Mouse (Mus musculus): ENCODE measurements at regions not wholly inside any gene's neighbourhood (a gene's known extent, or its start where the extent isn't known, plus 50 kb on each side); places are given as distances from the start of the nearest gene placed in this dataset.

DNA sequence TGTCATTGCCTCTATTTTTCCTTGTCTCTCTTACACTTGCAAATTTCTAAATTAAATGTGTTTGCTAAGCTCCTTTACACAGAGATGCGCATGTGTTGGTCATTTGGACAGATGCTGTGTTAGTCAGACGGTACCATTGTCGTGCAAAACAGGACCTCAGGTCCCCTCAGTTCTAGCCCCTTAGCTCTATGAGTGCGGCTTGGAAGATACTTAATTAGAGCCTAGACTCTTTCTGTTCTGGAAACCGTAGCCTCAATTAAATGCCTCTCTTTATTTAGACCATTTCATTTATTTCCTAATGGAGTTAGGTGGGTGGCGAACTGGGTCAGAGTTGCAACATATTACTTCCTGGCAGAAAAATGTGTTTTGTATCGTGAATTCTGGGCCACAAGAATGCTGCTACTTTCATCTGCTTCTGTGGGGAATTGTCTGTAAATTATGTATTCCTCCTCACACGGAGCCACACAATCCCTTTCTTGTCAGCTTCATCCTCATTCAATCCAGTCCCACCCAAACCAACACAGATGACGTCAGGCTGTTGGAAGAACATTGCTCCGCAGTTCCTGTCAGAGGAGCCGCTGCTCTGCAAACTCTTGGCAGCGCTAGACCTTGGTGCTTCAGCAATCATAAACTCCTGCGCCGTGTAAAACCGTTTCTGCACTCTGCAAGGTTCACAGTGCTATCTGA lies 345.4 kb upstream of the Nova1 start:
- DNase-seq (ENCODE audit: low read depth, low spot score), result peak; percentile 27

DNA sequence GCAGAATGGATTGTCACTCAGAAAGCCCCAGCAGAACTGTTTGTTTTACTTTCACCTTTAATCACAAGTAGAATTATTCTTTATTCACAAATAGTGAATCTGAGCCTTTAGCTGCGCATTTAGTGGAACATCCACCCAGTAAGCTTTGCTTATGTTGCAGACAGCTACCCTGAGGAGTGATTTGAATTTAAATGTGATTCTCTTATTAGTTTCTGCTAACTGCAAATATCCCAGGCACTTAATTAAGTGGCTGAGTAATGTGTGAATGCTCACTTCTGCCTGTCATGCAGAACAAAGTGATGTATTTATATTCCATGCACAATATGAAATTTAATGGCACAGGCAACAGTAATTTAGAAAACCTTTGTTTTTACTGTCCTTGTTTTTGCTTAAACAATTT lies 344.4 kb upstream of the Nova1 start:
- DNase-seq (ENCODE audit: low read depth, low spot score), result no peak

DNA sequence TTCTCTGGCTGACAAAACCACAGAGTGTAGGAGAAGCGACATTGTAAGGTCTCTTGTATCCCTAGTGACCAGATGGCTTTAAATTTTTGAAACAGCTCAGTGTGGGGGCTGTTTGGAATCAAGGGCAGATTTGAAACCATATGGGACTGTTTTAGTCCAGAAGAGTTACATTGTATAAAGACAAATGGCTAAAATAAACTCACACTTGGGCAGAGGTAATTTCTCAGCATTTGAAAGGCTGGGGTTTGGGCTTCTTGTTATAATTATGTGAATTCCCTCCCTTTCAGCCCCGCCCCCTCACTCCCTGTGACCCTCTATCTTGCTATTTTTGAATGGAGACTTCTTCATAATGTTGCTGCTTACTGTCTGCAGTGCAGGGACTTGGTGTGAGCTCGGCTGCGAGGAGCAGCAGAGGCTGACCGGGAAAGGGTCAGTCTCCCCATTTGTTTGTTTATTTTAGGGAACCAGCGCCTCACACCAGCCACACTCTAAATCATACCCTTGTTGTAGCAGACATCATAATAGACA lies 344.0 kb upstream of the Nova1 start:
- no peak for DNase-seq (ENCODE audit: low read depth, low spot score)

DNA sequence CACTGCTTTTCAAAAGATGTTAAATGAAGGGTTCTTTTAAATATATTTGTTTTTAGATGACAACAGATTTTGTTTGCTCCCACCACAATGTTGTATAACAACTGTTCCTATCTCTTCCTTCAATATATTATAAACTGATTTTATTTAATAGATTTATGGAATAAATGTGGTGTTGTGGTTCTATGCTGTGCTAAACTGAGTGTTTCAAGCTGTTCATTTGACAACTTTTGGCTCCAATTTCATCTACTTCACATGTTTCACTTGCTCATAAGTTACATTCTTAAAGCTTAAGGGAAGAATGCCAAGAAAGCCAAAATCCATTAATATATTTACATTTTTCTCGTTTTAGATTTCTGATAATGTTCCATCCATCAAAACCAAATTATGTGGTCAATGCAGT lies 341.9 kb upstream of the Nova1 start:
- DNase-seq (ENCODE audit: low read depth, low spot score), result no peak

DNA sequence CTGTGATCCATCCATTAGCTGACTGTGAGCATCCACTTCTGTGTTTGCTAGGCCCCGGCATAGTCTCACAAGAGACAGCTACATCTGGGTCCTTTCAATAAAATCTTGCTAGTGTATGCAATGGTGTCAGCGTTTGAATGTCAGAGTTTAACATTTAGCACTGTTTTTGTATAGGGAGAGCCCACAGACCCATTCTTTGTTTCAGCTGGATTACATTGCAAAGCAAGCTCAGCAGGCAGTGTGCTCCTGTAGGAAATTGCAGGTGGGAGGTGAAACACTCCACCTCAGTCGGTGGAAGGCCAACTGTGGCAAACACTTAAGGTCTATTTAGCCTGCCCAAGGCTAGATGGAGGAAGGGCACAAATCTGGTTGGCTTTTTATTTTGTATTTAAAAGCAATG lies 337.2 kb upstream of the Nova1 start:
- peak; percentile 54 for DNase-seq (ENCODE audit: low read depth, low spot score)

DNA sequence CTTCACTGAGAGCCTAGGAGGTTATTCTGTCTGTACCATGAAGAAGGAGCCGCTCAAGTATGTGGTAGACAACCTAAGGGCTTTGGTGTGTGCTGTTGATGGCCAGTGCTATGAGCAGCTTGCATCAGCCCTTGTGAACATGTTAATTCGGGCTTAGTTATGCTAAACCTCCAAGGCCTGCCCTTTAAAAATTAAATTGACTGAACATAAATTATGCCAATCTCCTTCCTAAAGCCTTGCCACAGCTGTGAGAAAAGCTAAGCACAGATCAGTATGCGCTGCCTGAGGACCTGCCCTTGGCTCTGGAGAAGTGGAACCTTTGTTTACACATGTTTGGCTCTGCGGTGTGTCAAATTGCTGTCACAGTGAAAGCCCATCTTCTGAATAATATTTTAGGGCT lies 321.9 kb upstream of the Nova1 start:
- DNase-seq (ENCODE audit: low read depth, low spot score), result no peak

DNA sequence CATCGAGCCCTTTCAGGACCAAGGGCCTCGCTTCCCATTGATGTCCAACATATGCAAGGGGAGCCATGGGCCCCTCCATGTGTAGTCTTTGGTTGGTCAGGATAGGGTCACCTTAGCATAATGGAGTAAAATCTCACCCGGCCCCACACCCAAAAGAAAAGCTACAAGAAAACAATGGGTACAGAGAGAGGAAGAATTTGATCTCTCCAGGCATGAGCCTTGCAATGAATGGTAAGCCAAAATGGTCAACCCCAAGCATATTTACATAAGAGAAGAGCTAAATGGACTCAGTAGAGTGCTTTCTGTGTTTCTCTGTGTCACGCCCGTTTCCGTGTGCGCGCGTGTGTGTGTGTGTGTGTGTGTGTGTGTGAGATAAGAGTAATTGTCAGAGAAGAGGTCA lies 311.1 kb upstream of the Nova1 start:
- DNase-seq (ENCODE audit: low read depth, low spot score), result peak; percentile 80

DNA sequence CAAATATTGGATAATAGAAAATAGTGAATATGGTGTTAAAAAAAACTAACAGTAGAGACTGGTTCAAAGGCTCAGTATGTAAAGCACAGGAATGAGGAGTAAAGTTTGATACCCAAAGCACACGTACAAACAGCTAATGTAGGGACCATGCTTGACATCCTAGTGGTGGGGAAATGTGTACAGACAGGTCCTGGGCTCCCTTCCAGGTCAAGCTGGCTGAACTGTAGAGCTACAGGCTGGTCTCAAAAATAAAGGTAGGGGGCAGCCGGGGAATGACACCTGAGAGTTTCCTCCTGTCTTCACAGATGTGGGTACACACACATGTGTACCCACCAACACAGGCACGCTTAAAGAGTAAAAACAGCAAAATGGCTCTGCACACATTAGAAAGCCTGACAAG lies 309.9 kb upstream of the Nova1 start:
- no peak for DNase-seq (ENCODE audit: low read depth, low spot score)

DNA sequence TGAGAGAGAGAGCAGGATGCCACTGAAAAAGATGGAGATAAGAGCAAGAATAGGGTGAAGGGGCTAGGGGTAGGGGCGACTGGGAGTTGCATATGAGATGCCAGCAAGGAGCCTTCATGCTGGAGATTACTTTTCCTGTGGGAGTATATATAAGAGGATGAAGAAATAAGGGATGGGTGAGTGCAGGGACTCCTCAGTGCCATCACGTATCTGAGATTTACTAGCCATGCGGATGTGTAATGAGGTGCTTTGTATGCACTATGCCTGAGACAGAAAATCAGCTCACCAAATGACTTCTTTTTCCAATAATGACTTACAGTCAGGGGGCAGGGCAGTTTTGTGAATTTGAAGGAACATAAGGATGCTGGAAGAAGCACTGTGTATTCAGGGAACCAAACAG lies 302.7 kb upstream of the Nova1 start:
- no peak for DNase-seq (ENCODE audit: low read depth, low spot score)

DNA sequence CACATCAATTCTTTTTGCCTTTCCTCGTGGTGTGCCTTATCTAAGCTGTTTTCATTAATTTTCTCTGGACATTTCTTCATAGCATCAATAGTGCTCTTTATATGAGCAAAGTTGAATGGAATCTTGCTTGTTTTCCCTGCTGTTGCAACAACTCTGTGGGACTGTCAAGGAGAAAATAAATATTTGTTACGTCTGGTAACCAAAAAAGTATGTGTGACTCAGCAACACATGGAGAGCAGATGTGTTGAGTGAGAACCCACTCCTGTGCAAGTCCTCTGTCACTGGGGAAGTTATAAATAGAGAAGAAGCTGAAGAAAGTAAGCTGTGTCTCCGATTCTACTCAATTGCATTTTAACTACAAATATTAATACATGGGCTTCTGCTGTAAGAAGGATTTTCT lies 298.8 kb upstream of the Nova1 start:
- no peak for DNase-seq (ENCODE audit: low read depth, low spot score)

DNA sequence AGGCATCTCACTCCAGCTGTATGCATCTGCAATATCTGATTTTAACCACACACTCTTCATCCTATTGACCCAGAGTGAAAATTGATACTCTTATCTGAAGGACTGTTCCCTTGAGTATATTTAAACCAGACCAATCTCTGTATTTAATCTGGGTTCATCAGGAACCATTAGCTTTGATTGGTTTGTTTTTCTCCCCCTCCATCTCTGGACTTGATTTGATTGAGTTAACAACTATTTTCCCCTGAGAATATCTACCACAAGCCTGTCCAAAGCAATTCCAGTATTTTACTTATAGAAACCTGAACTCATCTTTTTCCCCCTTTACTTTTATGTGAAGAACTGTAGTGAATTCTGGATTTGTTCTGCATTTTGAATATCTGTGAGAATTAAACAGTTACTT lies 270.5 kb upstream of the Nova1 start:
- DNase-seq (ENCODE audit: low read depth, low spot score), result no peak

DNA sequence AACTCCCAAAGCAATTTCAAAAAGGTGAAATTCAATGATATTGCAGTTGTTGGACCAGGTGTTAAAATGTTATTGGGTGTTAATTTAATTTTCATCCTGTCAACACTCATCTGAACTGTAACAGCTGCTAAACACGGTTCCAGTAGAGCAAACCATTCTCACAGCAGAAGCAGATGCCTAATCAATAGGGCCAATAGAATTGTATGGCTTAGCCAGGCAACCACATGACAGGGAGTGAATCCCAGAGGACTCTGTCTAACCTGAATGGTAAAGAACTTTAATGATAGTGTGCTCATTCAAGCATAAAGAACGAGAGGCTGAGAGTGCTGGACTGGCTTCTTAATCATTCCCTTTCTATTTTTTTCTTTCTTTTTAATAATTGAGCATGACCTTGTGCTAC lies 256.2 kb upstream of the Nova1 start:
- no peak for DNase-seq (ENCODE audit: low read depth, low spot score)

DNA sequence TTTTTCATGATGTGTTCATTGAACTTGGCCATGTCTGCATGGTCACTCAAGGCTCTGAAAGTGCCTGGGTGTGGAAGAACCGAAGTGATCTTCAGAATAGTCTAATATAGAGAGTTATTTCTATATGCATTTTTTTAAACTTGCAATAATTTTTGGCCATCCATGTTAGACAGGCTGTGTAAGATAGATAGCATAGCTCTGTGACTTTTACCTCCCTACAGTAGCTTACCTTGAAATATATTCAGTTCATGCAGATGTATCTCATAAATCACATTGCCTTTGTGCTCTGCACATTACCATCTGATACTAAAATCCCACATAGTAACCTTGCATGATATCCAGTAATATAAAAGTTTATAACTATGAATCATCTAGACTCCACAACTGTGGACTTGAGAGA lies 233.7 kb upstream of the Nova1 start:
- DNase-seq (ENCODE audit: low read depth, low spot score), result no peak

DNA sequence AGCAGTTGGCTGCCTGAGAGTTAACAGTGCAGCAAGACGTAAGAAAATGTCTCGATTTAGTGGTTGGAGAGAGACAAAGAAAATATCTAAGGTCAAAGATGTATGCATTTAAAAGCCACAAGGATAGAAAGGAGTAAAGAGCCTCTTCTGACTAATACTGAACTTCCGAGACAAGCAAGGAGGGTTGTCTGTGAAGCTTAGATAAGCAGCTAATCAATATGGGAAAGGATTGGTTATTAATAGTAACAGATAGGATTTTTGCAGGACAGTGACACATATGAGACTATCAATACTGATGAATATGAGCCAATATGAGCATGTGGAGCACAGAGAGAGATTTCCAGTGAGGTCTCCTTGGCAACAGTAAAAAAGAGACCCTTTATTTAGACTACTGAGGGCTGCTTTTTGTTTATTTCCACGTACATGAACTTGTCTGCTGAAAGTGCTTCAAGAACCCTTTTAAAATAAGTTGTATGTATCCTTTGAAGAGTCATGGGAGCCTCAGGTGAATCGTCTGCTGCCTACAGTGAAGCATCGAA lies 202.2 kb upstream of the Nova1 start:
- DNase-seq (ENCODE audit: low read depth, low spot score), result no peak

DNA sequence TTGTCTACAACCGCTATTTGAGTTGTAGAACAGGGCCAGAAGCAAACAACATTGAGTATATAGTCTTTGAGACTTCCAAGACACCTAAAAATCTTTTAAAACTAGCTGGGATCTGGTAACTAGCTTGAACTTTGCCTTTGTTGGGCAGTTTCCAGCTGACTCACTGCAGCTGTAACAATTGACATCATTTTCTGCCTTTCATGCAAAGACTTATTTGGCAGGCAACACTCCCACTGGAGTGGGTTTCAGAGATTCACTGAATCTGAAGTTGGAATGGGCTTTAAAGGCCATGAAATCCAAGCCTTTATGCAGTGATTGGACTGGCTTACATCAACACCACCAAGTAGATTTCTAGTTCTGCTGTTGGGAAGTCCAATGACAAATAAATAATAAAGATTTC lies 173.6 kb upstream of the Nova1 start:
- no peak for DNase-seq (ENCODE audit: low read depth, low spot score)

DNA sequence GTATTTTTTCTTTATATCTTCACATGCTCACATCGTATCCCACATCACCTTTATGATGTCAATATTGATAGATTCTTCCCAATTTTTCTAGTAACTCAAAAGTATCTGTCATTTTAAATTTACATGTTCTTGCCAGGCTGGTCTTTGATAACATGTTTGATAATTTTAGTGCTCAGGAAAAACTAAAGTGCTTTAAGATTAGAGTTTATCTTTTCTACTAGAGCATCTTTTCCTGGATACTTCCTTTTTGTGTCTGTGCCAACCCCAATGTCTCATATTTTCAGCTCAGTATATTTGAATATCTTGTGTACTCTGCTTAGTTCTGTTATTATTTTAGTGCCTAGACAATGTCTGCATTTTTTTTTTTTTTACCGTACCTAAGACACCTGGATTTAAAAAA lies 170.2 kb upstream of the Nova1 start:
- no peak for DNase-seq (ENCODE audit: low read depth, low spot score)

DNA sequence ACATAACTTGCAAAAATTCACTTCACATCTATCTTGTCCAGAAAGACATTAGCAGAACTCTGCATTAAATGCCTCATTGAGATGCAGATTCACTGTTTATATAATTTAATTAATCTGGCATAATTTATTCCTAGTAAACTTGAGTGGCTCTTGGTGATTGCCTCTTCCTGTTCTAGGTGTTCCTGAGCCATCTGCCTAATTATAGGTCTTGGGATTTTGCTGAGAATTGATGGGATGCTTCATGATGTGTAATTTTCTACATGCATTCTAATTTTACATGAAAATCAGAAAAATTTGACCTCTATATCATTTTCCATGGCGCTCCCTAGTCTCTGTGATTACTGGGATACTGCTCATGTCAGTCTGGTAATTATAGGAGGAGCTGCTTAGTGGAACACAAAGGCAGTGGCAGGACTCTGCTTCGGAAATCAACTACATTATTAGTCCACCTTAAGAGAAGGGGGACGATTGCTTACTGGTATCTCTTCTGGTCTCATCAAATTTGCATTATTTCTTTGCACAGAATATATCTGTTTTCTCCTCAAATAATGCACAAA lies 131.6 kb upstream of the Nova1 start:
- DNase-seq (ENCODE audit: low read depth, low spot score), result no peak

DNA sequence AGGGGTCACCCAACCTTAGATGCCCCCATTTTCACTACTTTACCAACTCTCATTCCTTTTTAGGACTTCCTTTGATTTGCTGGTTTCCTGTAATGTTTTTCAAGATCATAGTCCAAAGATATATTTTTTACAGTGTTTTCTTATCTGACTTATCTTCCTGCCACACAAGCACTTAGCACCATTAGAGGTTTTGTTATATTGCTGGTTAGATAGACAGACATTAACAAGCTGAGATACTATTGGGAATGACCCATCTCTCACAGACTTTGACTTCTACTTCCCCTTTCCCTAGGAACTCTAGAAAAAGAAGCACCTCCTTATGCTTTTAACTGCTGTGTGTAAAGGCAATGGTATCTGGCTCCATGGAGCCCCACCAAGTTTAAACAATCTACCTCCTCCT lies 127.0 kb upstream of the Nova1 start:
- no peak for DNase-seq (ENCODE audit: low read depth, low spot score)

DNA sequence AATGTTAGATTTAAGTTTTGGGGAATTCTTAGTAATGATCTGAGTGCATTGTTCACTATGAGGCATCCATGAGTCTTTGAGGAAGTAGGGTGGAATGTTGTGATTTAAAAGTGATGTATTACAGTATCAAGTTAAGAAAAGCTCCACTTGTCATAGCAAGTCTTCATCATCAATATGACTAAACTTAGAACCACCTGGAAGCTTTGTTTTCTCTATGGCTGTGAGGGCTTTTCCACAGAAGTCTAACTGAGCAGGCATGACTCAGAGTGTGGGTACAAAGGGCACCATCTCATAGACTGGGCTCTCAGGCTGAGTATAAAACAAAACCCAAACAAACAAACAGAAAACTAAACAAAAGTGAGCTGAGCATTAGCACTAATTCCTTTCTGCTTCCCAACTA lies 112.4 kb upstream of the Nova1 start:
- DNase-seq (ENCODE audit: low read depth, low spot score), result no peak

DNA sequence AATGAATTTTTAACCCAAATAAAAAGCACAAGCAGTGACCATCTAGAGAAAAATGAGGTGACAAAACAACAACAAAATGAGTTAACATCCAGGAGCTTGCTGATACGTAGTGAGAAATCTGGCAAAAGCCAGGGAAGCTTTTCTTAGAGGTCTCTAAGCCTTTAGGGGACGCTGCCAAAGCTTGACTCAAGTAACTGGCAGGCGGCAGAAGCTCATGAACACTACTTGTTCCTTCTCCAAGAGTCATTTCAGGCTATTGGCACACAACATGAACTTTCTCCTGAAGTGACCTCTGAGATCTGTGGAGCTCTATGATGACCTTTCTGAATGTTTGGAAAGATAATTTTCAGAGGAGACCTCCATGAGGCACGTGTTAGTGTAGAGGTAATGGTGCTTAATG lies 98.6 kb upstream of the Nova1 start:
- no peak for DNase-seq (ENCODE audit: low read depth, low spot score)

DNA sequence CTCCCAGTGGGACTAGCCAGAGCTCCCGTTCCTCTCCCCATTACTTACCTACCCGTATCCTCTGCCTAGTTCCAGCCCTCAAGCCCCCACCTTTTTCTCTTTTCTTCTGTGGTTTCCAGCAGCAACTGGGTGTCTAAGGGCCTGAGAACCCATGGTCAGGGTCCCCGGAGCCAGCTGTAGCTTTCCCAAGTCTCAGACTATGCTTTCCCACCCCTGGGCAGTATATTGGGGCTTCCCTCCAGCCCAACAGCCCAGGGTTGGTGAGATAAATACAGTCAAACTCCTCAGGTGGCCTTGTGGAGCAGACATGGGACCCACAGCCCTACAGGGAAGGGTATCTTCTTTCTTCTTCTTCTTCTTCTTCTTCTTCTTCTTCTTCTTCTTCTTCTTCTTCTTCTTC lies 59.4 kb upstream of the Nova1 start:
- DNase-seq (ENCODE audit: low read depth, low spot score), result no peak

DNA sequence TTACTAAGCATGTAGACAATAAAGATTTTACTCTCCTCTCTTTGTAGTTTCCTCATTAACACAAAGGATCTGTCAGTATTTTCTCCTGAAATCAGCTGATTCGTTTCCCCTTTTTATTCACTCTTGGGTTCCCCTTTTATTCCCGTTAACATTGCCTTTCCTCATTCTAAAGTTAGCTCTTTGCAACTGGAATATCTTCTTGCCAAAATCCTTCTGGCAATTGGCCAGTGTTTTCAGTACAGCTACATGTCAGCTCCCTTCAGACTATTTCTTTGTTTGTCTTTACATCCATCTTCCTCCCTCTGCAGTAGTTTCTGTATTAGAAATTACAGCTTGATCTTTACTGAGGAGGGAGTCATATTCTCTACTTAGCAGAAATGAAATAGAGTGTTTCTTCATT lies 51.4 kb upstream of the Nova1 start:
- no peak for DNase-seq (ENCODE audit: low read depth, low spot score)
